Mouse (Mus musculus): Measurements from ENCODE around the gene Slc41a1. TPM values are rescaled to one million over a fixed set of nuclear protein-coding genes. Genes with fewer than 3 reads are reported as not detected.

The Slc41a1 gene
- total RNA-seq (2014; rRNA removed) (39.6 and 45.5 TPM in 2 replicates), polyA plus RNA-seq (2015; fragmentation: Nextera tagmentation; extraction: Ambion mirVana) (21.0 and 22.1 TPM in 2 replicates)

DNA sequence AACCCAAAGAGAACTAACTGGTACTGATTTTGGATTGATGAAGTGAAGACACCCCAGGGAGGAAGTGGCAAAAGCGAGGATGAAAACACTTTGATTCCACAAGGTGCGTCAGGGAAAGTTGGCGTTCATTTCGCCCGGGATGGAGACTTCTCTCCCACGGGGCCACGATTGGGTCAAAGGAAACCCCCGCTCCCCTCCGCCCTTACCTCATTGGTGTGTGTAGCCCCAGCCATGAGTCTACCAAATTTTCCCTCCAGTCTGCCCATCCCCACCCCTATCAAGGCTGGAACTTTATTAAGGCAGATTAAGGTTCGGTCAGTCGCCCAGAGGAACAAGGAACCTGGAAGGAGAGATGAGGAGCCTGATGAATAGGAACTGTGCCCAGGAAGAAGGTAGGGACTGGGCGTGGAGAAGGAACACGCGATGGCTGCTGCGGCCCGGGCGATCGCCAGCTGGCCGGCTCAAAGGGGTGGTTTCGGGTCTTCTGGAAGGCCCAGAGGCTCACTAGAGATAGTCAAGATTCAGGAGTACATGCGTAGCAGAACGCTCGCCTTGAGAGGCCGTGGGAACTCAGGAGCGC is at the start of gene Slc41a1:
Gene Slc41a1, plus strand, starts transcription at position 287 of the 580 bp plus-strand sequence.
- Histone ChIP-seq H3K27me3 (ENCODE audit: insufficient read depth, low read length) (no peaks in the 10 kb centered on the region), H3K9ac (replicated peaks; ENCODE audit: low read length, poor library complexity, severe bottlenecking) (peak within 1 kb of the TSS; percentile 86), H3K36me3 (ENCODE audit: insufficient read depth, low read length) (0 out of 2 replicates have a peak, but pooled peaks cover 5% of the 10 kb centered on the region), H3K27ac (ENCODE audit: low read depth, low read length) (peak within 1 kb of the TSS; percentile 86), H3K4me2 (ENCODE audit: low read depth, low read length, poor library complexity, severe bottlenecking) (peak within 1 kb of the TSS; percentile 86), H3K4me3 (ENCODE audit: low read depth, low read length) (peak within 1 kb of the TSS; percentile 73), H3K4me1 (ENCODE audit: insufficient read depth, low read length) (peaks cover 22% of the 10 kb centered on the region; the same call in 1 of the 2 replicates), H3K9me3 (ENCODE audit: low read length) (no peaks in the 10 kb centered on the region)
- 3% methylated on average over 25 of the region's 25 CpGs for WGBS
- no peak for TF ChIP-seq CTCF (IDR thresholded peaks at IDR 0.05)
- ATAC-seq (ENCODE audit: low FRiP score) (peak; percentile 35), DNase-seq (ENCODE audit: low spot score) (no peak)

DNA sequence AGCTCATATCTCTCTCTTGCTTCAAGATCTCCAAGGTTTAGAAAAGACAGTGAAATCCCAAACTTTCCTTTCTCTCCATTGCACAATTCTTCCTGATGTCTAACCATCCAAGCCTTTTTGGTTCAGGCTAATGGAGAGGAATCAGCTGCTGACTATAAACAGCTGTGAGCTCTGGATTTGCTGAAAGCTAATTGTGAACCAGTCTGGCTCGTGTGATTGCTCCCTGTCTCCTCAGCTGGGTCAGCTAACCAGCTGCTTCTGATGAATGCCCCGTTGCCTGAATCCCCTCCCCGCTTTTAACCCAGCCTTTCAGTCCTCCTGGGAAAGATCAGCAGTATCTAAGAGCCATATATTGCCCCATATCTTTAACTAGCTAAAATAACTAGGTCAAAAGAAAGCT is 32.7 kb upstream of the Slc41a1 start:
- no peak overlapping the region for H3K27ac ChIP-seq (ENCODE audit: low read depth, low read length)
- ATAC-seq (ENCODE audit: low FRiP score), result no peak

DNA sequence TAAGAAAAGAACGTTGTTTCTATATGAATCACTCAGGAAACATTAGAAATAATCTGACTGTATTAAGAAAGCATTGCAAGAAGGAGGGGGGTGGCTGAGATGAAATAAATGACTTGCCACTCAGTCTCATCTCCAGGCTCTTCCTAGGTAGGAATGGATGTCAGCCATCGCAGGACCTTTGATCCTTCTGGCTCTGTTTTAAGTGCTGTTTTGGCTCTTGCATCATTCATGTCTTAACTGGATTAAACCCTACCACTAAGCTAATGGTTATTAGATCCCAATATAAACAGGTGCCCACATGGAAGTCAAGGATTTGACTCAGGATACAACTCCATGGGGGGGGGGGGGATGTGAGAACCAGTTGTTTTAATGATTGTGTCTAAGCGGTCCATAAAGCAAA is 32.1 kb upstream of the Slc41a1 start:
- Histone ChIP-seq H3K4me2 (ENCODE audit: low read depth, low read length, poor library complexity, severe bottlenecking) (no peak overlapping the region), H3K36me3 (ENCODE audit: insufficient read depth, low read length) (no peaks in the 10 kb centered on the region), H3K9ac (replicated peaks; ENCODE audit: low read length, poor library complexity, severe bottlenecking) (no peak overlapping the region), H3K27ac (ENCODE audit: low read depth, low read length) (no peak overlapping the region), H3K27me3 (ENCODE audit: insufficient read depth, low read length) (no peaks in the 10 kb centered on the region), H3K9me3 (ENCODE audit: low read length) (no peaks in the 10 kb centered on the region), H3K4me1 (ENCODE audit: insufficient read depth, low read length) (0 out of 2 replicates have a peak, but pooled peaks cover 2% of the 10 kb centered on the region), H3K4me3 (ENCODE audit: low read depth, low read length) (no peak overlapping the region)
- no peak for DNase-seq (ENCODE audit: low spot score)
- WGBS, result 78% methylated on average over 3 of the region's 3 CpGs
- no peak for ATAC-seq (ENCODE audit: low FRiP score)
- no peak for TF ChIP-seq CTCF (IDR thresholded peaks at IDR 0.05)

More for the DNA sequence above, 32.7 kb upstream of the Slc41a1 start:
- peak; percentile 35 for DNase-seq (ENCODE audit: low spot score)
- Histone ChIP-seq H3K4me1 (ENCODE audit: insufficient read depth, low read length) (0 out of 2 replicates have a peak, but pooled peaks cover 2% of the 10 kb centered on the region), H3K27me3 (ENCODE audit: insufficient read depth, low read length) (no peaks in the 10 kb centered on the region), H3K36me3 (ENCODE audit: insufficient read depth, low read length) (no peaks in the 10 kb centered on the region), H3K9ac (replicated peaks; ENCODE audit: low read length, poor library complexity, severe bottlenecking) (no peak overlapping the region), H3K4me3 (ENCODE audit: low read depth, low read length) (no peak overlapping the region), H3K4me2 (ENCODE audit: low read depth, low read length, poor library complexity, severe bottlenecking) (no peak overlapping the region), H3K9me3 (ENCODE audit: low read length) (no peaks in the 10 kb centered on the region)
- no peak for TF ChIP-seq CTCF (IDR thresholded peaks at IDR 0.05)
- 38% methylated on average over 3 of the region's 3 CpGs for WGBS

DNA sequence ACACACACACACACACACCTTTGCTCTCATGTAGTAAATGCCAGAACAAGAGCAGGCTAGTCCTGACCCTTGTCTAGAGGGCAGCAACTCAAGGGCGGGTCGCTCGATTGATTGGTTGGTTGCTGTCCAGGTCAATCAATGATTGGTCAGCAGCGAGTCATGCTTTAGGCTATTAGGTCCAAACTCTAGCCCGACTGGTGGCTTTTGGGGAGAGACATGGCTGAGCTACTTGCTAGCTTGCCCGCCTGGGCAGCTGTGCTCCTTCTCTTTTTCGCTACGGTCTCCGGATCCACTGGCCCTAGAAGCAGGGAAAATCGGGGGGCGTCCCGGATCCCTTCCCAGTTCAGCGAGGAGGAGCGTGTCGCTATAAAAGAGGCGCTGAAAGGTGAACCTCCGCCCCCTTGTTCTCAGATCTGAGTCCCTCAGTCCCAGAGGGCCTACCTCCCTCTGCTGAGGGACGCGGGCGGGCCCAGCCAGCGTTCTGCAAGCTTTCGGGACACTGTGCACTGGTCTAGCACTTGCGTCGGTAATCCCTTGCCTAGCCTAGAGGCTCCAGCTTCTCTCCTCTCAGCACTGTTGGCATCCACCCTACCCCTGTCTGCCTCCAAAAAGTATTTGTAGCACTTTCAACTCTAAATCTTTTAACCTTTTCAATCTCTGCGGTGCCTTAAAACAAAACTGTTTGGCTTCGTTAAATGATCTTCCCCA is 29.9 kb upstream of the Slc41a1 start, which contains the start of gene Pm20d1:
Gene Pm20d1, plus strand, starts transcription at position 180 of the 708 bp plus-strand sequence.
- Histone ChIP-seq H3K27ac (ENCODE audit: low read depth, low read length) (no peak within 1 kb of the TSS), H3K4me2 (ENCODE audit: low read depth, low read length, poor library complexity, severe bottlenecking) (peak within 1 kb of the TSS; percentile 47), H3K9ac (replicated peaks; ENCODE audit: low read length, poor library complexity, severe bottlenecking) (no peak within 1 kb of the TSS), H3K27me3 (ENCODE audit: insufficient read depth, low read length) (no peaks in the 10 kb centered on the region), H3K4me3 (ENCODE audit: low read depth, low read length) (peak within 1 kb of the TSS; percentile 28), H3K9me3 (ENCODE audit: low read length) (no peaks in the 10 kb centered on the region), H3K36me3 (ENCODE audit: insufficient read depth, low read length) (no peaks in the 10 kb centered on the region), H3K4me1 (ENCODE audit: insufficient read depth, low read length) (0 out of 2 replicates have a peak, but pooled peaks cover 2% of the 10 kb centered on the region)
- DNase-seq (ENCODE audit: low spot score), result peak; percentile 23
- WGBS, result 10% methylated on average over 26 of the region's 26 CpGs
- 0 out of 2 replicates have a peak, but pooled peaks have one; percentile 27 for ATAC-seq (ENCODE audit: low FRiP score)
- no peak for TF ChIP-seq CTCF (IDR thresholded peaks at IDR 0.05)

DNA sequence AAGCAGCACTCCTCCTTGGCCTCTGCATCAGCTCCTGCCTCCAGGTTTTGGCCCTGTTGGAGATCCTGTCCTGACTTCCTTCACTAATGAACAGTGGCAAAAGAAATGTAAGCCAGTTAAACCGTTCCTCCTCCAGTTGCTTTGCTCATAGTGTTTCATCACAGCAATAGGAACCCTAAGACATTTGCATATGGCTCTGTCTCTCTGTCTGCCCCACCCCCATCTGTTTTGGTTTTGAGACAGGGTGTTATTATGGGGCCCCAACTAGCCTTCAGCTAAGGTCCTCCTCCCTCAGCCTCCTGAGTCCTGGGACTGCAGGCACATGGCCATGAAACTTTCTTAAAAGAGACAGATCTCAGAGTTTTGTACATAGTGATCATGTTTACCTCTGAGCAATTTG is 27.3 kb upstream of the Slc41a1 start:
- DNase-seq (ENCODE audit: low spot score) (no peak), ATAC-seq (ENCODE audit: low FRiP score) (no peak)
- H3K27me3 ChIP-seq (ENCODE audit: insufficient read depth, low read length), result no peaks in the 10 kb centered on the region
- no peak overlapping the region for H3K27ac ChIP-seq (ENCODE audit: low read depth, low read length)
- H3K36me3 ChIP-seq (ENCODE audit: insufficient read depth, low read length), result no peaks in the 10 kb centered on the region
- 52% methylated on average over 1 of the region's 1 CpGs for WGBS
- 0 out of 2 replicates have a peak, but pooled peaks cover 2% of the 10 kb centered on the region for H3K4me1 ChIP-seq (ENCODE audit: insufficient read depth, low read length)
- no peak overlapping the region for H3K9ac ChIP-seq (replicated peaks; ENCODE audit: low read length, poor library complexity, severe bottlenecking)
- H3K9me3 ChIP-seq (ENCODE audit: low read length), result no peaks in the 10 kb centered on the region
- H3K4me2 ChIP-seq (ENCODE audit: low read depth, low read length, poor library complexity, severe bottlenecking), result no peak overlapping the region
- TF ChIP-seq CTCF (IDR thresholded peaks at IDR 0.05), result no peak
- H3K4me3 ChIP-seq (ENCODE audit: low read depth, low read length), result no peak overlapping the region

DNA sequence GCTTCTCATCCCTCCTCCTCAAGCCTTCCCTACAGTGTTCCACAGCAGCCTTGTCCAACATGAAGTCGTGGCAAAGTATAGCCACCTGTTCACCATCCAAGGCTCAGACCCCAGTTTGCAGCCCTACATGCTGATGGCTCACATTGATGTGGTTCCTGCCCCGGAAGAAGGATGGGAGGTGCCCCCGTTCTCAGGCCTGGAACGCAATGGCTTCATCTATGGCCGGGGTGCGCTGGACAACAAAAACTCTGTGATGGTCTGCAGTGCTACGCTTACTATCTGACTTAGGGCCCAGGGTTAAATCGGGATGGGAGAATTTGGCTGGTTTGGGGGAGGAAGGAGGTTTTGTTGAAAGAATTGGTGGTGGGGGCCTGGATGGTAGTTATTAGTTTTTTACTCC is 26.2 kb upstream of the Slc41a1 start:
- TF ChIP-seq CTCF (IDR thresholded peaks at IDR 0.05), result no peak
- H3K4me1 ChIP-seq (ENCODE audit: insufficient read depth, low read length), result 0 out of 2 replicates have a peak, but pooled peaks cover 2% of the 10 kb centered on the region
- ATAC-seq (ENCODE audit: low FRiP score) (no peak), DNase-seq (ENCODE audit: low spot score) (no peak)
- H3K36me3 ChIP-seq (ENCODE audit: insufficient read depth, low read length), result no peaks in the 10 kb centered on the region
- WGBS, result 93% methylated on average over 8 of the region's 8 CpGs
- no peak overlapping the region for H3K4me3 ChIP-seq (ENCODE audit: low read depth, low read length)
- no peak overlapping the region for H3K9ac ChIP-seq (replicated peaks; ENCODE audit: low read length, poor library complexity, severe bottlenecking)
- H3K27me3 ChIP-seq (ENCODE audit: insufficient read depth, low read length), result no peaks in the 10 kb centered on the region
- no peak overlapping the region for H3K4me2 ChIP-seq (ENCODE audit: low read depth, low read length, poor library complexity, severe bottlenecking)
- no peak overlapping the region for H3K27ac ChIP-seq (ENCODE audit: low read depth, low read length)
- H3K9me3 ChIP-seq (ENCODE audit: low read length), result no peaks in the 10 kb centered on the region

All from midbrain, postnatal 0 days (tissue).